Mouse (Mus musculus): ENCODE results near the gene Akr1c12. TPM values are rescaled to one million over a fixed set of nuclear protein-coding genes. Genes with fewer than 3 reads are reported as not detected.
"Not testable (repeated sequence)": the region's sequence is repeated elsewhere in the genome, so short reads cannot be mapped to it uniquely, and the experiment has no call there.

Akr1c12 gene
- polyA plus RNA-seq, 1 experiment = not detected

- TF ChIP-seq CTCF (IDR thresholded peaks at IDR 0.05; ENCODE audit: borderline replicate concordance, insufficient read depth, low read depth, low read length) (no peak), POLR2A (IDR thresholded peaks at IDR 0.05; ENCODE audit: borderline replicate concordance, insufficient read depth, low read length) (no peak)
- Histone ChIP-seq H3K4me1 (ENCODE audit: control insufficient read depth, insufficient read depth, low read length) (no peaks in the 10 kb centered on the region), H3K4me3 (replicated peaks; ENCODE audit: insufficient read depth, low read depth, low read length) (no peak overlapping the region), H3K27me3 (ENCODE audit: control insufficient read depth, insufficient read depth, low read length) (no peaks in the 10 kb centered on the region), H3K27ac (ENCODE audit: insufficient read depth, low read length) (no peak overlapping the region)
- DNase-seq = no peak
Measured at GRCm38 (mm10) chr13:4270860-4271259, 8.4 kb downstream of the Akr1c12 start.

DNA sequence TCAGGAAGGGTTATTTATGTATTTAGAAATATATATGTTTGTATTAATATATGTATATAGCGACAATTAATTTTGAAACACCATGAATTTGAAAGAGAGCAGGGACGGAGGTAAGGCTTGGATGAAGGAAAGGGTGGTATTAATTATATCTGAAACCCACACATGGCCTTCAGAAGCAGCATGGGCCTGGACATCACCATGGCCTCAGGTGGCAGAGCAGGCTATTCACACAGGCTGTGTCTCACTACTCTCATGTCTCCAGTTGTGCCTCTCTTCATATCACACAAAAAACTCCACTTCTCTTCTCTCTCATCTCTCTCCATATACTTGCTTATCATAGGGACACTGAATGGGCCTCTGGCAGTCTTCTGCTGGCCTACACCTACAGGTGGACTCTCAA lies 13.8 kb downstream of the Akr1c12 start:
- H3K27me3 ChIP-seq (ENCODE audit: control insufficient read depth, insufficient read depth, low read length); H3K4me3 ChIP-seq (replicated peaks; ENCODE audit: insufficient read depth, low read depth, low read length); H3K4me1 ChIP-seq (ENCODE audit: control insufficient read depth, insufficient read depth, low read length); DNase-seq; H3K27ac ChIP-seq (ENCODE audit: insufficient read depth, low read length): not testable (repeated sequence)
- 85% methylated on average over 2 of the region's 2 CpGs for WGBS

DNA sequence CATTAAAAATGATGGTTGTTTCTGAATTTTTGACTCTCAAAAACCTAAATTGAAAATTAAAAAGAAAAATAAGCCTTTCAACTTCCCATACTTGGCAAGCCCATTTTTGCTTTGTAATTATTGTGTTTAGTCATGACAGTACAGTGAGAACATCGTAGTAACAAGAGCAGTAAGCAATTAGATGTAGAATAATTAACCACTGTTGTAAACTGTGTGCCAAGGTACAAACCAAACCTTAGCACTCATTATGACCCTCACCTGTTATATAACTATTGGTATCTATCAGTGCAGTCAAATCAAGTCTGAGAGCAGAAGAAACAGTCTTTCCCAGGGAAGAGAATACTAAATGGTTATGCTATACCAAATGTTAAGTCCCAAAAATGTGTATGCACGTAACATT lies 14.2 kb downstream of the Akr1c12 start:
- Histone ChIP-seq H3K4me1 (ENCODE audit: control insufficient read depth, insufficient read depth, low read length) (no peaks in the 10 kb centered on the region), H3K4me3 (replicated peaks; ENCODE audit: insufficient read depth, low read depth, low read length) (no peak overlapping the region), H3K27ac (ENCODE audit: insufficient read depth, low read length) (no peak overlapping the region), H3K27me3 (ENCODE audit: control insufficient read depth, insufficient read depth, low read length) (no peaks in the 10 kb centered on the region)
- no peak for DNase-seq
- WGBS = 88% methylated on average over 2 of the region's 2 CpGs
- TF ChIP-seq CTCF (IDR thresholded peaks at IDR 0.05; ENCODE audit: borderline replicate concordance, insufficient read depth, low read depth, low read length) = no peak
- TF ChIP-seq POLR2A (IDR thresholded peaks at IDR 0.05; ENCODE audit: borderline replicate concordance, insufficient read depth, low read length) = no peak

- DNase-seq = no peak
- TF ChIP-seq CTCF (IDR thresholded peaks at IDR 0.05; ENCODE audit: borderline replicate concordance, insufficient read depth, low read depth, low read length) (no peak), POLR2A (IDR thresholded peaks at IDR 0.05; ENCODE audit: borderline replicate concordance, insufficient read depth, low read length) (no peak)
- no peak overlapping the region for H3K4me3 ChIP-seq (replicated peaks; ENCODE audit: insufficient read depth, low read depth, low read length)
- no peaks in the 10 kb centered on the region for H3K27me3 ChIP-seq (ENCODE audit: control insufficient read depth, insufficient read depth, low read length)
- no peaks in the 10 kb centered on the region for H3K4me1 ChIP-seq (ENCODE audit: control insufficient read depth, insufficient read depth, low read length)
- WGBS = 68% methylated on average over 3 of the region's 3 CpGs
- no peak overlapping the region for H3K27ac ChIP-seq (ENCODE audit: insufficient read depth, low read length)
Measured at GRCm38 (mm10) chr13:4264612-4265011, 14.6 kb downstream of the Akr1c12 start.

DNA sequence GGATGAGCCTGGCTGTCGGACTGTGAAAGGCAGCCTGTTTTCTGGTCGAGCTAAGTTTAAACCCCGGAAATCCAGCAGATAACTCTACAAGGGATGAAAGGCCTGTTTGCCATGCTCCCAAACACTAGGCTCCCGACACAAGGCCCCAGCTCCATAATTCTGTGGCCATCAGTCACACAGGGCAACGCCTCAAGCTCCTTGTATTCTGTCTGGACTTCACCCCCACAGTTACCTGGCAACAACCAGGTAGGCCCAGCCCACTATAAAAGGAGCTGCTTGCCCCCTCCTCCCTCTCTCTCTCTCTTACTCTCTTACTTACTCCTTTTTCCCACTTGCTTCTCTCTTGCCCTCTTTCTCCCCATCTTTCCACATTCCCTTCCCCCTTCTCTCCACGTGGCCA lies 21.9 kb downstream of the Akr1c12 start:
- no peak overlapping the region for H3K27ac ChIP-seq (ENCODE audit: insufficient read depth, low read length)
- no peaks in the 10 kb centered on the region for H3K4me1 ChIP-seq (ENCODE audit: control insufficient read depth, insufficient read depth, low read length)
- H3K27me3 ChIP-seq (ENCODE audit: control insufficient read depth, insufficient read depth, low read length) = no peaks in the 10 kb centered on the region
- DNase-seq = no peak
- 73% methylated on average over 6 of the region's 6 CpGs for WGBS
- H3K4me3 ChIP-seq (replicated peaks; ENCODE audit: insufficient read depth, low read depth, low read length) = no peak overlapping the region
- TF ChIP-seq POLR2A (IDR thresholded peaks at IDR 0.05; ENCODE audit: borderline replicate concordance, insufficient read depth, low read length) (no peak), CTCF (IDR thresholded peaks at IDR 0.05; ENCODE audit: borderline replicate concordance, insufficient read depth, low read depth, low read length) (no peak)

GRCm38 (mm10) chr13:4256894-4257293 lies 22.3 kb downstream of the Akr1c12 start:
- H3K27ac ChIP-seq (ENCODE audit: insufficient read depth, low read length); DNase-seq; H3K27me3 ChIP-seq (ENCODE audit: control insufficient read depth, insufficient read depth, low read length); H3K4me1 ChIP-seq (ENCODE audit: control insufficient read depth, insufficient read depth, low read length); H3K4me3 ChIP-seq (replicated peaks; ENCODE audit: insufficient read depth, low read depth, low read length): not testable (repeated sequence)

GRCm38 (mm10) chr13:4249347-4249746 lies 29.9 kb downstream of the Akr1c12 start:
- Histone ChIP-seq H3K27ac (ENCODE audit: insufficient read depth, low read length) (no peak overlapping the region), H3K27me3 (ENCODE audit: control insufficient read depth, insufficient read depth, low read length) (no peaks in the 10 kb centered on the region), H3K4me1 (ENCODE audit: control insufficient read depth, insufficient read depth, low read length) (no peaks in the 10 kb centered on the region), H3K4me3 (replicated peaks; ENCODE audit: insufficient read depth, low read depth, low read length) (no peak overlapping the region)
- WGBS = 39% methylated on average over 3 of the region's 3 CpGs
- DNase-seq = no peak
- no peak for TF ChIP-seq POLR2A (IDR thresholded peaks at IDR 0.05; ENCODE audit: borderline replicate concordance, insufficient read depth, low read length)
- TF ChIP-seq CTCF (IDR thresholded peaks at IDR 0.05; ENCODE audit: borderline replicate concordance, insufficient read depth, low read depth, low read length) = no peak

DNA sequence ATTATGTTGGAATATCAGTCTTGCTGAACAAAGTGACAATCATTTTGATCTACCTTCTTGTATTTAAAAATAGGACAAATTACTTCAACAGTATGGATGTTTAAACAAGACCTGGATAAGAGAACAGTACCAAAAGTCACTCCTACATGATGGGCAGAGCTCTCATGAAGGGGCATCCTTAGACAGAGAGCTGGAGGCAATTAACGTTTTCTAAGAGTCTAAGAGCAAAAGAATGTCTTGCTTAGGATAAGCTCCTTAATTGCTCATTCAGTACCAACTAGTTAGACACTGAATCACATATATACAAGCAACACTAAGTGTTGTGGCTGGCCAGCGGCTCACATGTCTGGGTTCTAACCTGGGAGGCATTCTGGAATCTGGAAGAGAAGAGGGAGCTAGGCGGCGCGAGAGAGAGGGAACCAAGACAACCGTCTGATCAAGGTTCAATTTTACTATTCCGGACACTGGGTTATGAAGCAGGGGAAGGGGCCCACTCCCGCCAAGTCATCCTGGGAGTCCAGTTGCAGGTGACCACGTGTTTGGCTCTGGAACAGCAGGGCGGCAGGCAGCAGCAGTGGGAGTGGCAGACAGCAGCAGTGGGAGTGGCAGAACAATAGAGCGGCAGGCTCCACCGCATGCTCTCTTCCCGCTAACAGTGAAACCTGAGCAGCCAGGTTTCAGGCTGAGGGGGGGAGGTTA lies 34.2 kb downstream of the Akr1c12 start:
- 4% methylated on average over 13 of the region's 13 CpGs for WGBS
- no peak for TF ChIP-seq POLR2A (IDR thresholded peaks at IDR 0.05; ENCODE audit: borderline replicate concordance, insufficient read depth, low read length)
- no peak for TF ChIP-seq CTCF (IDR thresholded peaks at IDR 0.05; ENCODE audit: borderline replicate concordance, insufficient read depth, low read depth, low read length)
- no peak overlapping the region for H3K27ac ChIP-seq (ENCODE audit: insufficient read depth, low read length)
- H3K4me1 ChIP-seq (ENCODE audit: control insufficient read depth, insufficient read depth, low read length) = no peaks in the 10 kb centered on the region
- DNase-seq = no peak
- H3K4me3 ChIP-seq (replicated peaks; ENCODE audit: insufficient read depth, low read depth, low read length) = no peak overlapping the region
- no peaks in the 10 kb centered on the region for H3K27me3 ChIP-seq (ENCODE audit: control insufficient read depth, insufficient read depth, low read length)

Measured in cerebellum, adult 2 months (tissue).